Mouse (Mus musculus) limb, embryonic 14.5 days (tissue): ENCODE data around the gene Rhoq. TPM values are rescaled to one million over a fixed set of nuclear protein-coding genes. Genes with fewer than 3 reads are reported as not detected.

Experiments
- ATAC-seq: fragments of 200-750 bp; cut with Nextera tagmentation; 2 replicates; pipeline ENCODE4 v1.8.0; 2017; ENCODE audit warnings: low read depth, moderate number of reproducible peaks, moderate TSS enrichment; ENCODE audit not compliant: low FRiP score
- DNase-seq: peaks from one replicate; pipeline ENCODE4 v3.0.0-alpha.2; 2015; ENCODE audit warnings: low spot score
- H3K27ac ChIP-seq: fragments of 300-500 bp; sonication (generic); replicated peaks from 2 replicates; pipeline ENCODE4 v1.5.1; 2014; ENCODE audit warnings: low read depth, mild to moderate bottlenecking, low read length, moderate library complexity, mixed read lengths
- H3K27me3 ChIP-seq: fragments of 300-500 bp; sonication (generic); 2 replicates; pipeline ENCODE4 v1.6.1; 2014; ENCODE audit warnings: low read length, mixed read lengths; ENCODE audit not compliant: control insufficient read depth, insufficient read depth
- H3K36me3 ChIP-seq: fragments of 300-500 bp; sonication (generic); 2 replicates; pipeline ENCODE4 v1.6.1; 2014; ENCODE audit warnings: mild to moderate bottlenecking, low read length, moderate library complexity, mixed read lengths; ENCODE audit not compliant: control insufficient read depth, insufficient read depth
- H3K4me1 ChIP-seq: fragments of 300-500 bp; sonication (generic); 2 replicates; pipeline ENCODE4 v1.6.1; 2014; ENCODE audit warnings: antibody characterized with exemption, low read length, mixed read lengths; ENCODE audit not compliant: control insufficient read depth, insufficient read depth
- H3K4me2 ChIP-seq: fragments of 300-500 bp; sonication (generic); replicated peaks from 2 replicates; pipeline ENCODE4 v1.6.1; 2014; ENCODE audit warnings: low read depth, mild to moderate bottlenecking, low read length, moderate library complexity; ENCODE audit not compliant: severe bottlenecking
- H3K4me3 ChIP-seq: fragments of 300-500 bp; sonication (generic); replicated peaks from 2 replicates; pipeline ENCODE4 v1.5.1; 2014; ENCODE audit warnings: low read length
- H3K9ac ChIP-seq: fragments of 300-500 bp; sonication (generic); 2 replicates; pipeline ENCODE4 v1.6.1; 2014; ENCODE audit warnings: mild to moderate bottlenecking, low read depth, low read length, moderate library complexity; ENCODE audit not compliant: severe bottlenecking
- H3K9me3 ChIP-seq: fragments of 300-500 bp; sonication (generic); 2 replicates; pipeline ENCODE4 v1.6.1; 2016; ENCODE audit warnings: low read length; ENCODE audit not compliant: control insufficient read depth
- POLR2A ChIP-seq: fragments of 200-500 bp; IDR thresholded peaks from 2 replicates; pipeline ENCODE4 v1.8.0; 2012; ENCODE audit warnings: inconsistent platforms, mild to moderate bottlenecking, moderate library complexity, borderline replicate concordance; ENCODE audit not compliant: insufficient read depth, insufficient read length; ENCODE audit errors: extremely low read depth
- WGBS: fragments of 180-500 bp; shearing (Covaris S2); extraction: QIAGEN DNeasy Blood & Tissue Kit; methylation state at CpG from one replicate; pipeline ENCODE4 v1.1.7; 2014; 5-methylcytosine and 5-hydroxymethylcytosine counted together
- polyA plus RNA-seq, 2 experiments: library from polyadenylated mRNA; depleted of rRNA in 1 of 2; stranded (reverse) in 1 of 2; unstranded in 1 of 2; fragments of >200 nt; fragmentation: Nextera tagmentation in 1 of 2; extraction: Ambion mirVana in 1 of 2; gene quantifications; 2 replicates each; pipeline versions ENCODE4 v1.2.1 to v1.2.3; 2012 to 2014

Rhoq gene
- polyA plus RNA-seq, 2 experiments = 35.3 to 61.5 TPM

DNA sequence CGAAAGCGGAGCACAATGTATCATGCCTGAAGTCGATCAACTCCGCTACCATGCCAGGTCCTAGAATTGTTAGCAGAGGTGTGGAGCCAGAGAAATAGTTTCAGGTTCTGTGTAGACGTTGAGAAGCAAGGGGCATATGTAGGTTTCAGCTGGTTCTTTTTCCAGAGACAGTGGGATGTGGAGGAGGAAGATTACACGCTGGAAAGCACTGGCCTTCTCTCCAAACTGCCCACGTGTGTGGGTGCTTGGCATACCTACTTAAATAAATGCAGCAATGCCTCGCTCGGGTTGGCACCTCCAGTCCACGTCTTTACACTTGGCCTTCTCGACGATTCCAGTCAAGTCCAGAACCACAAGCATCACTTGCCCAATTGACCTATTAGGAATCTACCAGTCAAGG, 4.2 kb downstream of the Rhoq start:
- Histone ChIP-seq H3K36me3 (peaks cover 28% of the 10 kb centered on the region), H3K4me2 (no peak overlapping the region), H3K27me3 (no peaks in the 10 kb centered on the region), H3K27ac (no peak overlapping the region), H3K4me1 (peaks cover 19% of the 10 kb centered on the region), H3K9ac (no peak overlapping the region), H3K4me3 (no peak overlapping the region), H3K9me3 (no peaks in the 10 kb centered on the region)
- DNase-seq (no peak), ATAC-seq (no peak)
- WGBS = 95% methylated on average over 12 of the region's 12 CpGs
- TF ChIP-seq POLR2A = no peak

DNA sequence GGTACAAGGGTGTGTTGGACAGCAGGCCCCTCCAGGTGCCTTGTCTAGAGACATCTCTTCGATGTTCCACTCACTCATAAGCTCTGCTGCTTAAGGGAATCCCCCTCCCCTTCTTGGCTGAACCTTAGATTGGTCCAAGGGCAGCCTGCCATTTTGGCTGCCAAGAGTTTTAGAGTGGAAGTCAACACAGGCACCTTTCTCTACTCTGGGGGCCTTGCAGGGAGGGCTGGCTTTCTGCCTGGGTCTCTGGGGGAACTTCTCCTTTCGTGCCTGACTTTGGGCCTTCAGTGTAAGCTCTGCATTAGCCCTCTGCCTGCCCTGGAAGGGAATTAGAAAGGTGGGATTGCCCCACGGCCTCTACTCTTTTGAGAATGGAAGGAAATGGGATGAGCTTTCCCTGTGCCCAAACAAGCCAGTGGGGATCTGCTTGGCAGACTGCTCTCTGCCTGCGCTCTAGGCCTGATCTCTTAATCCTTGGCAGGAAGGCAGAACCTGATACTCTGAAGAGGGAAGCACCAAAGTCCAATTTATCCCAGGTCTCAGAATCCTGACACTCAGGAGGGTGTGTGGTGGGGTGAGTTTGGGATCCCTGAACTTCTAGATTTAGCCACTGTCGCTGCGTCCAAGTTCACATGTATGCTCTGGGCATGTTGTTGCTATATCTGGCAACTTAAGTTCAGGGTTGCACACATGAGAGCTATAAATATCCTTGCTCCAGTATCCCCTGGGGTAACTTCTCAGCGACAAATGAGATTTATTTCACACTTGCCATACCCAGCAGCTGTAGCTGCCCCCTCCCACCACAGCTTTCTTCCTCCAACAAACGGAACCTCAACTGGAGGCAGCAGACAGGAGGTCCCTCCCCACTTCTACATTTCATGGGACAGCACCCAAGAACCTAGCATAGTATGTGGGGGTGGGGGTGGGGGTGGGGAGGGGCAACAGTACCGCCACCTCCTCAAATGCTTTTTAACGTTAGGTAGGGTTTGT, 4.9 kb downstream of the Rhoq start:
- no peak overlapping the region for H3K9ac ChIP-seq
- peaks cover 36% of the 10 kb centered on the region for H3K36me3 ChIP-seq
- H3K4me3 ChIP-seq = no peak overlapping the region
- no peaks in the 10 kb centered on the region for H3K27me3 ChIP-seq
- no peaks in the 10 kb centered on the region for H3K9me3 ChIP-seq
- WGBS = 67% methylated on average over 10 of the region's 10 CpGs
- H3K4me1 ChIP-seq = peaks cover 18% of the 10 kb centered on the region
- TF ChIP-seq POLR2A = no peak
- ATAC-seq (no peak), DNase-seq (peak; percentile 16)
- H3K4me2 ChIP-seq = no peak overlapping the region
- no peak overlapping the region for H3K27ac ChIP-seq

GRCm38 (mm10) chr17:86968581-86968980, 5.7 kb downstream of the Rhoq start:
- no peak overlapping the region for H3K4me3 ChIP-seq
- no peak overlapping the region for H3K27ac ChIP-seq
- H3K27me3 ChIP-seq = no peaks in the 10 kb centered on the region
- no peak for TF ChIP-seq POLR2A
- DNase-seq (no peak), ATAC-seq (no peak)
- no peak overlapping the region for H3K9ac ChIP-seq
- H3K36me3 ChIP-seq = peaks cover 39% of the 10 kb centered on the region
- no peak overlapping the region for H3K4me2 ChIP-seq
- WGBS = 90% methylated on average over 4 of the region's 5 CpGs
- H3K9me3 ChIP-seq = no peaks in the 10 kb centered on the region
- peaks cover 18% of the 10 kb centered on the region for H3K4me1 ChIP-seq

- no peak for TF ChIP-seq POLR2A
- Histone ChIP-seq H3K27ac (no peak overlapping the region), H3K27me3 (no peaks in the 10 kb centered on the region), H3K36me3 (peaks cover 47% of the 10 kb centered on the region), H3K4me1 (peaks cover 18% of the 10 kb centered on the region), H3K4me2 (no peak overlapping the region), H3K9me3 (no peaks in the 10 kb centered on the region), H3K9ac (no peak overlapping the region), H3K4me3 (no peak overlapping the region)
- 77% methylated on average over 5 of the region's 5 CpGs for WGBS
- no peak for DNase-seq
- ATAC-seq = no peak
Observed at GRCm38 (mm10) chr17:86969582-86969981, 6.7 kb downstream of the Rhoq start.

DNA sequence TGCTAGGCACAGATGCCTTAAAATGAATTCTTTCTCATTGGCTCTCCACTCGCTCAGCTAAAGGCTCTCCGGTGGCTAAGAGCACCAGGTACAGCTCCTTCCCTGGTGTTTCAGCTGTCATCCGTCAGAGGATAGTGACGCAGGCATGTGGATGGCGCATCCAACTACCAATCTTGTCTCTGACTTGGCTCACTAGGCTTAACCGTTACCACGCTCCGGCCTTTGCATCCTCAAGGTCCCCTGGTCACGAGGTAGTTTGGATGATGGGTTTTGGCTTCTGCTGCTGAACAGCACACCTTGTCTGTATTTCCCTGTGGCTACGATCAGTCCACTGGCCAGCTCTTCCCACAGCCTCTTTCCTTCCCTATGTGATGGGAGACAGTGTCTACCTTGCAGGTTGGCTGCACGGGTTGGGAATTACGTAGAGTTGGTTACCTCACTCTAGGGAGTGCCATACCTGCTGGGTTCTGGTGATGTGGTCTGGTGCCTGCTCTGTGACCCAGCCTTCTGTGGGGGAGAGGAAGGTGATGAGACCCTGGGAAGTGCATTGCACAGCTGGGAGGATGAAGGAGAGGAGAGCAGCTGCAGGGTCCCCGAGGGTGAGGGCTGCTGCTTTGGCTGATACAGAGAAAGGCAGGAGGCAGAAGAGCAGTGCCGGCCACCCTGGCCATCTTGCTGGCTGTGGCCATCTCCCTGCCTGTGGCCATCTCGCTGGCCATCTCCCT, 7.3 kb downstream of the Rhoq start:
- 91% methylated on average over 14 of the region's 15 CpGs for WGBS
- no peak for TF ChIP-seq POLR2A
- Histone ChIP-seq H3K27me3 (no peaks in the 10 kb centered on the region), H3K9me3 (no peaks in the 10 kb centered on the region), H3K36me3 (peaks cover 52% of the 10 kb centered on the region), H3K4me2 (no peak overlapping the region), H3K9ac (no peak overlapping the region), H3K27ac (no peak overlapping the region), H3K4me1 (peaks cover 12% of the 10 kb centered on the region), H3K4me3 (no peak overlapping the region)
- ATAC-seq = no peak
- DNase-seq = no peak
